Mouse (Mus musculus): ENCODE measurements around the gene Olfr1259.
"Not testable (repeated sequence)": the region's sequence is repeated elsewhere in the genome, so short reads cannot be mapped to it uniquely, and the experiment has no call there.

The Olfr1259 gene

GRCm38 (mm10) chr2:89948564-89948963 lies at the start of gene Olfr1259:
Gene Olfr1259 (minus strand): TSS chr2:89948664.
- no peak for DNase-seq

GRCm38 (mm10) chr2:89990921-89991320 lies 42.5 kb upstream of the Olfr1259 start, which contains the start of gene Olfr1261:
Gene Olfr1261 (plus strand): TSS chr2:89991221.
- DNase-seq: no peak

GRCm38 (mm10) chr2:89977709-89978108 lies 29.2 kb upstream of the Olfr1259 start:
- DNase-seq: no peak

GRCm38 (mm10) chr2:89974184-89974583 lies 25.7 kb upstream of the Olfr1259 start, which contains the start of gene Olfr1260:
Gene Olfr1260 (plus strand): TSS chr2:89974340.
- DNase-seq: no peak

GRCm38 (mm10) chr2:89927009-89927408 lies 21.5 kb downstream of the Olfr1259 start, which contains the start of gene Olfr1258:
Gene Olfr1258 (plus strand): TSS chr2:89927309.
- DNase-seq: no peak

GRCm38 (mm10) chr2:89912616-89913015 lies 35.8 kb downstream of the Olfr1259 start:
- DNase-seq: not testable (repeated sequence)

All from liver (tissue).